Mouse (Mus musculus) limb, embryonic 10.5 days (tissue): ENCODE measurements around the gene Kctd13. TPM values are rescaled to one million over a fixed set of nuclear protein-coding genes. Genes with fewer than 3 reads are reported as not detected.

ENCODE experiments used
- DNase-seq: peaks from one replicate; pipeline ENCODE4 v3.0.0-alpha.2; 2017; ENCODE audit warnings: low spot score
- H3K27ac ChIP-seq: fragments of 300-500 bp; sonication (generic); 2 replicates; pipeline ENCODE4 v1.5.1; 2016; ENCODE audit warnings: mild to moderate bottlenecking
- H3K27me3 ChIP-seq: fragments of 300-500 bp; sonication (generic); 2 replicates; pipeline ENCODE4 v1.6.1; 2016; ENCODE audit warnings: low read depth, mild to moderate bottlenecking; ENCODE audit not compliant: poor library complexity, severe bottlenecking
- H3K36me3 ChIP-seq: fragments of 300-500 bp; sonication (generic); 2 replicates; pipeline ENCODE4 v1.6.1; 2016; ENCODE audit warnings: mild to moderate bottlenecking, moderate library complexity
- H3K4me1 ChIP-seq: fragments of 300-500 bp; sonication (generic); 2 replicates; pipeline ENCODE4 v1.6.1; 2016
- H3K4me3 ChIP-seq: fragments of 300-500 bp; sonication (generic); 2 replicates; pipeline ENCODE4 v1.5.1; 2016; ENCODE audit warnings: mild to moderate bottlenecking, moderate library complexity
- H3K9me3 ChIP-seq: fragments of 300-500 bp; sonication (generic); replicated peaks from 2 replicates; pipeline ENCODE4 v1.6.1; 2016; ENCODE audit warnings: mild to moderate bottlenecking
- WGBS: fragments of 180-500 bp; shearing (Covaris S2); methylation state at CpG from one replicate; pipeline ENCODE4 v1.1.7; 2016; 5-methylcytosine and 5-hydroxymethylcytosine counted together
- polyA plus RNA-seq: library from polyadenylated mRNA; unstranded; fragments of >200 nt; fragmentation: Nextera tagmentation; extraction: Ambion mirVana; gene quantifications from 2 replicates; pipeline ENCODE4 v1.2.1, GENCODE M21; 2016

Gene Kctd13
- polyA plus RNA-seq, 1 experiment from 2014 or later, result 19.5 TPM

DNA sequence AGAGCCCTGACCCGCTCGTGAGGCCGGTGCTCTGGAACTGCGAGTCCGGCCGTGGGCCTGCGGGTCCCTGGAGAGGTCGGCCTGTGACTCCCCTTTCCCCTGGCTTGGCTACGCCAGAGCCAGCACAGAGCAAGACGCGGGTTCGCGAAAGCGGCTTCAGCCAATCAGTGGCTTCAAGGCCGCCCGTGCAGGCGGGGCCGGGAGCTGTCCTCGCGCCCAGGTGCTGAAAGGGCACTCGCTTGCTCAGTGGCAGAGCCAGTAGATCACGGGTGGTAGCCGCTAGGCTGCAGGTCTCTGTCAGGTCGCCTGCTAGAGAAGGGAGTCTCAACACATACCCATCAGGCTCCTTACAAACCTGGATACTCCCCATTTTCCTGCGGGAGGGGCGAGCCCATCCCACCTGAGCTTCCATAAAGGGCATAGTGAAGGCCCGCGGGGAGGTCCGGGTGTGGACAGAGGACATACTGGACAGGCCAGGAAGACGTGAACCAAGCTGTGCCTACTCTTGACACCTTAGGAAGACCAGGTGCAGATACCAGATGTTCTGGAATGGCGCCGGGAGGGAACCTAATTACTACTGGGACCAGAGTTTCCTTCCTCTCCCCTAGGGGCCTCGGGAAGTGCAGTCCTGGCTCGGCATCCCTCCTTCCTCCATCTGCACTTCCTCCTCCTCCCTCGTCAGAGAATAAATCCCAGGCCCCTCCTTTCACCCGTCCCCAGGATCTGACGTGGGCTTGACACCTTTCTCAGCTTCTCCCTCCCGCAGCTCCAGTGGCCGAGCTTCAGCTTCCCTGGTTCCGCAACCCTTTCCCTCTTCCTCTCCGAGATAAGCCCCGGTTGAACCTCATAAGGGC lies 21.3 kb downstream of the Kctd13 start, which contains the start of gene Sez6l2:
Gene Sez6l2, plus strand, starts transcription at position 771 of the 854 bp plus-strand sequence.
- WGBS, result under 1% methylated on average over 42 of the region's 42 CpGs
- no peak within 1 kb of the TSS for H3K27ac ChIP-seq
- peak; percentile 99 for DNase-seq

GRCm38 (mm10) chr7:126950647-126951615 lies 22.3 kb downstream of the Kctd13 start:
- Histone ChIP-seq H3K27me3 (peaks cover 60% of the 10 kb centered on the region), H3K9me3 (no peaks in the 10 kb centered on the region), H3K4me3 (peak overlapping the region; percentile 59), H3K4me1 (peaks cover 27% of the 10 kb centered on the region), H3K36me3 (no peaks in the 10 kb centered on the region), H3K27ac (no peak overlapping the region)
- 5% methylated on average over 26 of the region's 26 CpGs for WGBS
- DNase-seq, result no peak

More for the DNA sequence above, 21.3 kb downstream of the Kctd13 start, which contains the start of gene Sez6l2:
- H3K27me3 ChIP-seq, result peaks cover 60% of the 10 kb centered on the region
- H3K4me1 ChIP-seq, result peaks cover 27% of the 10 kb centered on the region
- peaks cover 4% of the 10 kb centered on the region for H3K36me3 ChIP-seq
- H3K9me3 ChIP-seq, result no peaks in the 10 kb centered on the region
- peak within 1 kb of the TSS; percentile 59 for H3K4me3 ChIP-seq

DNA sequence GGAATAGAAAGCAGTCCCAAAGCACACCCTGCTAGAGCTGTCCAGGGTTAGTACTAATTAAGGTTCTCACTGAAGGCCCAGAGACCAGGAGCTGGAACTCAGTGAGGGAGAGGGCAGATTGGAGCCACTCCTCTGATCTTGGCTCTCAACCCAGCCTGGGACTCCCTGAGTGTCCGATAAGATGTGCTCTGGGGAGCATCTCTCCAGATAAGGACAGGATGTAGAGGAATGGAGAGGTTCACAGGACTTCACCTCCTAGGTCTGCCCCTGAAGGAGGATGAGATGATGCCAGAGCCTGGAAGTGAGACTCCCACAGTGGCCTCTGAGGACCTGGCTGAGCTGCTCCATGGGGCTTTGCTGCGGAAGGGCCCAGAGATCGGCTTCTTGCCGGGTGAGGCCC lies 23.1 kb downstream of the Kctd13 start:
- Histone ChIP-seq H3K27ac (no peak overlapping the region), H3K4me3 (no peak overlapping the region), H3K36me3 (no peaks in the 10 kb centered on the region), H3K9me3 (no peaks in the 10 kb centered on the region), H3K4me1 (peaks cover 27% of the 10 kb centered on the region), H3K27me3 (peaks cover 60% of the 10 kb centered on the region)
- no peak for DNase-seq
- WGBS, result 23% methylated on average over 4 of the region's 4 CpGs

GRCm38 (mm10) chr7:126952646-126953045 lies 24.0 kb downstream of the Kctd13 start:
- no peaks in the 10 kb centered on the region for H3K36me3 ChIP-seq
- 0 out of 2 replicates have a peak overlapping the region, but pooled peaks have one; percentile 13 for H3K4me3 ChIP-seq
- peaks cover 27% of the 10 kb centered on the region for H3K4me1 ChIP-seq
- no peak for DNase-seq
- WGBS, result 0% methylated on average over 8 of the region's 8 CpGs
- no peak overlapping the region for H3K27ac ChIP-seq
- peaks cover 60% of the 10 kb centered on the region for H3K27me3 ChIP-seq
- H3K9me3 ChIP-seq, result no peaks in the 10 kb centered on the region

- no peak for DNase-seq
- peaks cover 38% of the 10 kb centered on the region for H3K27me3 ChIP-seq
- WGBS, result 60% methylated on average over 3 of the region's 3 CpGs
Measured at GRCm38 (mm10) chr7:126955125-126955524, 26.4 kb downstream of the Kctd13 start.

GRCm38 (mm10) chr7:126959780-126960179 lies 31.1 kb downstream of the Kctd13 start:
- Histone ChIP-seq H3K4me3 (no peak overlapping the region), H3K27ac (no peak overlapping the region), H3K9me3 (no peaks in the 10 kb centered on the region), H3K4me1 (0 out of 2 replicates have a peak, but pooled peaks cover 5% of the 10 kb centered on the region), H3K36me3 (no peaks in the 10 kb centered on the region), H3K27me3 (peaks cover 31% of the 10 kb centered on the region)
- DNase-seq, result no peak
- WGBS, result 73% methylated on average over 9 of the region's 9 CpGs

More at GRCm38 (mm10) chr7:126955125-126955524, 26.4 kb downstream of the Kctd13 start:
- Histone ChIP-seq H3K27ac (no peak overlapping the region), H3K9me3 (no peaks in the 10 kb centered on the region), H3K36me3 (no peaks in the 10 kb centered on the region), H3K4me3 (no peak overlapping the region), H3K4me1 (peaks cover 11% of the 10 kb centered on the region)

- 88% methylated on average over 5 of the region's 5 CpGs for WGBS
- H3K36me3 ChIP-seq, result no peaks in the 10 kb centered on the region
- H3K27me3 ChIP-seq, result peaks cover 31% of the 10 kb centered on the region
- H3K27ac ChIP-seq, result no peak overlapping the region
- H3K9me3 ChIP-seq, result no peaks in the 10 kb centered on the region
- DNase-seq, result no peak
- 0 out of 2 replicates have a peak, but pooled peaks cover 5% of the 10 kb centered on the region for H3K4me1 ChIP-seq
- H3K4me3 ChIP-seq, result no peak overlapping the region
Measured at GRCm38 (mm10) chr7:126961095-126961494, 32.4 kb downstream of the Kctd13 start.

DNA sequence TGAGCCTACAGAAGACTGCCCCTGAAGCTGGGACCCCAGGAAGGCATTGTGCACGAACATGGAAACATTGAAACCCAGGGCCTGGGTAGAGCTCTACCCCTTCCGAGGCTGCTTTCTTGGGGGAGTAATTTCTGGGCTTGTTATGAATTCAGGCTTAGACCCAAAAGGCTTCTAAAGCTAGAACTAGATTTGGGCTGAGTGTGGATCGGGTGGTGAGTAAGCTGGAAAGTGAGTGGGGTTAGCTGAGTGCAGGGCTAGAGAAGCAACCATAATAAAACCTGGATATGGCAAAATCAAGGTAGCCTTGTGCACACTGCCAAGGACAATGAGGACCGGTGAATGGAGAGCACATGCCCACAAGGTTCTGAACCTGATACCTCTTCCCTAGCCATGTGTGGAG lies 33.3 kb downstream of the Kctd13 start:
- H3K4me1 ChIP-seq, result 0 out of 2 replicates have a peak, but pooled peaks cover 5% of the 10 kb centered on the region
- H3K27ac ChIP-seq, result no peak overlapping the region
- no peak overlapping the region for H3K4me3 ChIP-seq
- WGBS, result 89% methylated on average over 4 of the region's 4 CpGs
- H3K36me3 ChIP-seq, result no peaks in the 10 kb centered on the region
- peaks cover 31% of the 10 kb centered on the region for H3K27me3 ChIP-seq
- no peak for DNase-seq
- H3K9me3 ChIP-seq, result no peaks in the 10 kb centered on the region

GRCm38 (mm10) chr7:126963548-126964286 lies 35.0 kb downstream of the Kctd13 start:
- Histone ChIP-seq H3K27me3 (peaks cover 31% of the 10 kb centered on the region), H3K4me3 (0 out of 2 replicates have a peak overlapping the region, but pooled peaks have one; percentile 9), H3K27ac (no peak overlapping the region), H3K36me3 (no peaks in the 10 kb centered on the region), H3K4me1 (0 out of 2 replicates have a peak, but pooled peaks cover 5% of the 10 kb centered on the region), H3K9me3 (no peaks in the 10 kb centered on the region)
- DNase-seq, result peak; percentile 64
- 27% methylated on average over 19 of the region's 19 CpGs for WGBS

DNA sequence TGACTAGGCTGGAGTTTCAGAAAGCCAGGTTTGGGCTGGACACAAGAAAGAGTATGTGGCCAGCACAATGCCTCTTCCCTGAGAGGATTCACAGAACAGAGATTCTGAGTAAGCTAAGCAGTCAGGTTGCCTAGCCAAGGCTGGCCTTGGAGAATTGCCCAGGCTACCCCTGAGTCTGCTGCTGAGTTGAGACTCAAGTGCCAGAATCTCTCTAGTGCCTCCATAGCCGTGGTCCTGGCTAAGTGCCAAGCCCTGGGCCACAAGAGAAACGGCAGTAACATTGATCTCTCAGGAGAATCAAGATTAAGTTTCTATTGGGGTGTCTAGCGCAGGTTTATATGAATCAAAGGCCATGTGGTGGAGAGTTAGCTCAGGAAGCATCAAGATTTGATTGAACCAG lies 36.9 kb downstream of the Kctd13 start:
- 87% methylated on average over 3 of the region's 3 CpGs for WGBS
- H3K9me3 ChIP-seq, result no peaks in the 10 kb centered on the region
- no peaks in the 10 kb centered on the region for H3K36me3 ChIP-seq
- H3K4me1 ChIP-seq, result 0 out of 2 replicates have a peak, but pooled peaks cover 5% of the 10 kb centered on the region
- no peak overlapping the region for H3K4me3 ChIP-seq
- DNase-seq, result no peak
- H3K27ac ChIP-seq, result no peak overlapping the region
- peaks cover 31% of the 10 kb centered on the region for H3K27me3 ChIP-seq

GRCm38 (mm10) chr7:126967361-126967760 lies 38.7 kb downstream of the Kctd13 start:
- Histone ChIP-seq H3K36me3 (no peaks in the 10 kb centered on the region), H3K9me3 (no peaks in the 10 kb centered on the region), H3K27me3 (peaks cover 23% of the 10 kb centered on the region), H3K4me3 (no peak overlapping the region), H3K4me1 (0 out of 2 replicates have a peak, but pooled peaks cover 5% of the 10 kb centered on the region), H3K27ac (no peak overlapping the region)
- no peak for DNase-seq
- WGBS, result 60% methylated on average over 6 of the region's 6 CpGs

- Histone ChIP-seq H3K27ac (peak overlapping the region; percentile 99), H3K27me3 (no peaks in the 10 kb centered on the region), H3K4me1 (peaks cover 12% of the 10 kb centered on the region), H3K36me3 (peaks cover 29% of the 10 kb centered on the region), H3K9me3 (no peaks in the 10 kb centered on the region), H3K4me3 (peak overlapping the region; percentile 100)
- 11% methylated on average over 8 of the region's 8 CpGs for WGBS
- DNase-seq, result no peak
Measured at GRCm38 (mm10) chr7:126975493-126975892, 46.8 kb downstream of the Kctd13 start.
